Mouse (Mus musculus): Measurements from ENCODE around the gene Fer. TPM values are rescaled to one million over a fixed set of nuclear protein-coding genes. Genes with fewer than 3 reads are reported as not detected.

The Fer gene
- polyA plus RNA-seq (2012; rRNA removed), result 0.38 and 0.47 TPM in 2 replicates

GRCm38 (mm10) chr17:63863012-63863630 lies at the start of gene Fer:
Gene Fer (plus strand): TSS chr17:63863062.

GRCm38 (mm10) chr17:63863647-63864149 lies 836 bp downstream of the Fer start, which contains the start of gene A930002H24Rik:
Gene A930002H24Rik (minus strand): TSS chr17:63863791.

Other genes with a start within 250 kb of the Fer start
- gene A930002H24Rik, start 729 bp downstream of the Fer start, polyA plus RNA-seq (2012; rRNA removed), result 0.46 and 0.85 TPM in 2 replicates

Measured in stomach, adult 2 months (tissue).